8 mouse cellular contexts compared by ENCODE assay signal in genomic region chr1:154786243-154786669, GRCm38 (mm10).
DNase-seq lines count a peak whose midpoint lies in the region; ATAC-seq and TF ChIP-seq lines count a peak whose summit lies in the region.

No protein-coding gene starts in this region.

- no peak for TF ChIP-seq POLR2A in limb, embryonic 14.5 days (IDR thresholded peaks at IDR 0.05; ENCODE audit: borderline replicate concordance, extremely low read depth, insufficient read depth, insufficient read length)

- H3K4me1 ChIP-seq in embryonic facial prominence, embryonic 15.5 days: 0 out of 2 replicates have a peak, but pooled peaks cover 6% of the 10 kb centered on the region
- H3K4me1 ChIP-seq in limb, embryonic 14.5 days (ENCODE audit: control insufficient read depth, insufficient read depth, low read length): peaks cover 4% of the 10 kb centered on the region; the same call in 1 of the 2 replicates
- H3K4me1 ChIP-seq in midbrain, postnatal 0 days (ENCODE audit: insufficient read depth, low read length): peaks cover under 1% of the 10 kb centered on the region; the same call in 1 of the 2 replicates

- peak; percentile 100 for TF ChIP-seq CTCF in midbrain, postnatal 0 days (IDR thresholded peaks at IDR 0.05)

- no peak overlapping the region for H3K4me3 ChIP-seq in embryonic facial prominence, embryonic 15.5 days (replicated peaks)
- no peak overlapping the region for H3K4me3 ChIP-seq in limb, embryonic 14.5 days (replicated peaks; ENCODE audit: low read length)
- H3K4me3 ChIP-seq in midbrain, postnatal 0 days (ENCODE audit: low read depth, low read length): no peak overlapping the region

- peak; percentile 89 for DNase-seq in A20 (ENCODE audit: low read depth, low spot score)
- DNase-seq in adrenal gland, postnatal 4 days (ENCODE audit: low spot score in 2 of 2): peak; percentile 34 to 60
- DNase-seq in heart, adult 9 months (ENCODE audit: low spot score in 2 of 2): peak; percentile 53 to 81
- DNase-seq in kidney, adult 9 months: peak; percentile 87
- DNase-seq in limb, embryonic 14.5 days (ENCODE audit: low spot score): peak; percentile 90
- peak; percentile 94 for DNase-seq in midbrain, postnatal 0 days (ENCODE audit: low spot score)
- peak; percentile 59 to 80 for DNase-seq in spleen, postnatal 10 days (ENCODE audit: low spot score in 2 of 2)

- H3K36me3 ChIP-seq in embryonic facial prominence, embryonic 15.5 days: no peaks in the 10 kb centered on the region
- H3K36me3 ChIP-seq in limb, embryonic 14.5 days (ENCODE audit: control insufficient read depth, insufficient read depth, low read length): no peaks in the 10 kb centered on the region
- H3K36me3 ChIP-seq in midbrain, postnatal 0 days (ENCODE audit: insufficient read depth, low read length): no peaks in the 10 kb centered on the region

- ATAC-seq in embryonic facial prominence, embryonic 15.5 days (ENCODE audit: insufficient number of reproducible peaks, low FRiP score, low TSS enrichment, low read depth): peak; percentile 55; the same call in 1 of the 2 replicates
- peak; percentile 66 for ATAC-seq in limb, embryonic 14.5 days (ENCODE audit: low FRiP score, low read depth)
- peak; percentile 56; the same call in 1 of the 2 replicates for ATAC-seq in midbrain, postnatal 0 days (ENCODE audit: low FRiP score)

- H3K27ac ChIP-seq in embryonic facial prominence, embryonic 15.5 days (replicated peaks): no peak overlapping the region
- no peak overlapping the region for H3K27ac ChIP-seq in limb, embryonic 14.5 days (replicated peaks; ENCODE audit: low read depth, low read length)
- H3K27ac ChIP-seq in midbrain, postnatal 0 days (ENCODE audit: low read depth, low read length): no peak overlapping the region

- peak overlapping the region; percentile 21; the same call in 1 of the 2 replicates for H3K4me2 ChIP-seq in embryonic facial prominence, embryonic 15.5 days (replicated peaks)
- H3K4me2 ChIP-seq in limb, embryonic 14.5 days (replicated peaks; ENCODE audit: low read depth, low read length, severe bottlenecking): no peak overlapping the region
- no peak overlapping the region for H3K4me2 ChIP-seq in midbrain, postnatal 0 days (ENCODE audit: low read depth, low read length, poor library complexity, severe bottlenecking)

- no peak overlapping the region for H3K9ac ChIP-seq in embryonic facial prominence, embryonic 15.5 days
- no peak overlapping the region for H3K9ac ChIP-seq in limb, embryonic 14.5 days (ENCODE audit: low read depth, low read length, severe bottlenecking)
- H3K9ac ChIP-seq in midbrain, postnatal 0 days (replicated peaks; ENCODE audit: low read length, poor library complexity, severe bottlenecking): no peak overlapping the region

- H3K27me3 ChIP-seq in embryonic facial prominence, embryonic 15.5 days: peaks cover 20% of the 10 kb centered on the region
- H3K27me3 ChIP-seq in limb, embryonic 14.5 days (ENCODE audit: control insufficient read depth, insufficient read depth, low read length): 0 out of 2 replicates have a peak, but pooled peaks cover 3% of the 10 kb centered on the region
- H3K27me3 ChIP-seq in midbrain, postnatal 0 days (ENCODE audit: insufficient read depth, low read length): no peaks in the 10 kb centered on the region

- no peaks in the 10 kb centered on the region for H3K9me3 ChIP-seq in embryonic facial prominence, embryonic 15.5 days (replicated peaks)
- H3K9me3 ChIP-seq in limb, embryonic 14.5 days (ENCODE audit: control insufficient read depth, low read length): no peaks in the 10 kb centered on the region
- H3K9me3 ChIP-seq in midbrain, postnatal 0 days (ENCODE audit: low read length): no peaks in the 10 kb centered on the region

- WGBS in embryonic facial prominence, embryonic 15.5 days: 4% methylated on average over 4 of the region's 4 CpGs
- WGBS in limb, embryonic 14.5 days: 13% methylated on average over 4 of the region's 4 CpGs
- 1% methylated on average over 4 of the region's 4 CpGs for WGBS in midbrain, postnatal 0 days
